Mouse (Mus musculus) adrenal gland, adult 8-10 months (tissue): ENCODE data around the gene Lrrc28. TPM values are rescaled to one million over a fixed set of nuclear protein-coding genes. Genes with fewer than 3 reads are reported as not detected.

ENCODE experiments used
- DNase-seq: peaks from one replicate; pipeline ENCODE4 v3.0.0; 2022
- total RNA-seq, 4 experiments: library from RNA; stranded (reverse); gene quantifications; 2 replicates each; pipeline ENCODE4 v1.2.4; 2022

The Lrrc28 gene
- total RNA-seq, 4 experiments from 2014 or later, result 24.7 to 32.5 (median 27.5) TPM

- DNase-seq, result no peak
Observed at GRCm38 (mm10) chr7:67592670-67593069, 52.4 kb downstream of the Lrrc28 start.

- no peak for DNase-seq
Observed at GRCm38 (mm10) chr7:67588743-67589142, 56.3 kb downstream of the Lrrc28 start.

DNA sequence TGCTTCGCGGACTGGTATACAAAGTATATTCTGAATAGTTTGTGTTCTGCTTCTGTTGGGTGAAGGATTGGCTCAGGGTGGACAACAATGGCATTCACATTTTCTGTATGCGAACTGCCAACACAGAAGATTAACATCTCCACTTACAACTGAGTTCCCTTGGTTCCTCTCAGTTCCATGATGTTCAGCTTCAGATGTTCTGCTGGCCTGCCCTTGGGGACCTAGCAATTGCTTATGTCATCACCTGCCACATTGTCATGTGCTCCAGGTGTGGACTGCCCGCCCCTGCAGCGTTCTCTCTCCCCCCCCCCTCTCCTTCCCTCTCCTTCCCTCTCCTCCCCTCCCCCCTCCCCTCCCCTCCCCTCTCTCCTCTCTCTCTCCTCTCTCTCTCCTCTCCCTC, 58.6 kb downstream of the Lrrc28 start:
- DNase-seq, result no peak

DNA sequence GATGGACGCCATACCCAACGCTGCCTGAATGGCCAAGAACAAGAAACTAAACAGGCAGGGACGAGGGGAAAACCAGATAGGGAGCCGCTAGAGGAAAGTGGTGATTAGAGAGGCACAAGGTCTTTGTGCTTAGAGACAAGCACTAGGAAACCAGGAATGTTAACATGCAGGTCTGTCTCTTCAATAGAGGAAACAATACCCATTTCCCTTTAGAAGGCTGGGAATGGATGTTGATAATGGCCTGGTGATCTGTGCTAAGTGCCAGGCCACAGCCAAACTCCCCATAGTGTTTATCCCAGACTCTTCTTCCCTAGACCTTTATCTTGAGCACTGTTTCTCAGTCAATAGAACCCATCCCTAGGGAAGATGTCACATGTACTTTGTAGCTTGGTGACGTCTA, 61.2 kb downstream of the Lrrc28 start:
- no peak for DNase-seq

DNA sequence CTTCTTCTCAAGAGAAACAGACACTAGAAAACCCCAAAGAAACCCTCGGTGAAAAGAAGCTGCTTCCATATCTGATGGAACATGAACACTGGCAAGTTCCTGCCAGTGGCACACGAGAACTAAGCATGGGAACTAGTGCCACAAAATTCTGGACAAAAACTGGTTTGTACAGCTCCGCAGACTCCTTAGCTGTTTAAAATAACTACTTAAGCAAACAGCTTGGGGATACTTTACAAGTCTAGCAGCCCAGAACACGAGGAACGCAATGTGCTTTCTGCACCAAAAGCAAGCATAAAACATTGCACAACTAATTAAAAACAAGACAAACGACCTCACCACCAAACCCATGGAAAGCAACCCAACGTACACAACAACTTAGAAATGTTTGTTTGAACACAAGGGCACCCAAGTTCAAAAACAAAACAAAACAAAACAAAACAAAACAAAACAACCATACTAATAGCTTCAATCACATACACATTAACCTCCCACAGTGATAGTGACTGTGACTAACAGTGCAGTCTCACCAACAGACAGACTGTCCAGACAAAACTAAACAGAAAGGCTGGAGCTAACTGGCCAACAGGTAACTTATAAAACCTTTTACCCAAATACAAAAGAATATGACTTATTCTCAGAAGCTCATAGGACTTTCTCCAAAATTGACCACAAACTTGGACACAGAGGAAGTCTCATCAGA, 66.1 kb downstream of the Lrrc28 start:
- no peak for DNase-seq

DNA sequence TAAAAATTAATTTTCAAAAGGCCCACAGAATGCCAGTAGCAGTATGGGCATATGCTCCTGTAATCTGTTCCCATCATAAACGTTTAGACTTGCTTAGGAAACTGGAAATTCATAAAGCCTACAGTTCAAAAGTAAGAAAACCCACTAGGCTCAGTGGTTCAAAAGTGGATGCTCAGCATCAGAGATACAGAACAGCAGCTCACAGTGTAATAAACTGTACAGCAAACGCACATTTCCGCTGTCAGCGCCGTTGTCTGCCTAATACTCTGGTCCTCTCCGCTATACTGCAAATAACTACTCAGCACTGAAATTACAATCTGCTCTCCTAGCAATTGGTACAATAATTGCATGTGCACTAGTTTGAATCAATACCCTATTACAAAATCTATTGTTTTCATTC, 67.0 kb downstream of the Lrrc28 start:
- DNase-seq, result no peak

- DNase-seq, result no peak
Observed at GRCm38 (mm10) chr7:67566510-67567237, 78.4 kb downstream of the Lrrc28 start.

GRCm38 (mm10) chr7:67565132-67565531, 79.9 kb downstream of the Lrrc28 start:
- DNase-seq, result no peak

GRCm38 (mm10) chr7:67562176-67562575, 82.9 kb downstream of the Lrrc28 start:
- DNase-seq, result peak; percentile 34

GRCm38 (mm10) chr7:67559486-67559885, 85.6 kb downstream of the Lrrc28 start:
- DNase-seq, result no peak

DNA sequence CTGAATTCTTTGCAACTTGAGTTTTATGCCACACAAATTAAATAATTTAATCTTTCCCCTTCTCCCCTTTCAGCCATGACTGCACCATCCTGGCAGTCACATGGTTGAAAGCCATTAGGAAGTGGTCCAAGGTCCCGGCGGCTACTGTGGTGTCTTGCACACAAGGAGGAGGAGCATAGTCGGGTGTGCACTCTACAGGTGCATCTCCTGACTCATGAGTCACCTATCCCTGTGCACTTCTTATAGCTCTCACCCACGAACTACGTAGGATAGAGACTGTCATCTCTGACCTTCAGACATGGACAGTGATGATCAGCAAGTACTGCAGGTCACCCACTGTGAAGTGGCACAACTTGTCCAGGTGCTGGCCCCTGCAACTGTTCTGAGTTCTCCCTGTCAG, 86.8 kb downstream of the Lrrc28 start:
- no peak for DNase-seq

GRCm38 (mm10) chr7:67554863-67555262, 90.2 kb downstream of the Lrrc28 start:
- no peak for DNase-seq

DNA sequence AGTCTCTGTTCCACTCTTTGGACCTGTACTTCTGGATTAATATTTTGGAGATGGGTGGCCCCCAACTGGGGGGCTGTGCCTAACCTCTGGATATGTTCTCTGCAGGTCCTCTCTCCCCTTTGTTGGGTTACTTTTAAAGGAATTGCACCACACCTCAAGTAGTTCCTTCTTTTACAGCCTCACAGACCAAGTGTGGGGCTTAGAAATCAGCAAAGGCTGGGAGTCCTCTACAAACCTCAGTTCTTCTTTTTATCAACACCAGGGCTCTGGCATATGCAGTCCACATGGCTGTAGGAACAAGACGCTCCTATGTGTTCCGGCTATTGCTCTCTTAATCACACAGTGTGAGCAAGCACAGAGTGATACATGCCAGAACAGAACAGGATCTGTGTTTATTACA, 93.8 kb downstream of the Lrrc28 start:
- no peak for DNase-seq

GRCm38 (mm10) chr7:67549073-67549561, 96.0 kb downstream of the Lrrc28 start:
- DNase-seq, result peak; percentile 76

DNA sequence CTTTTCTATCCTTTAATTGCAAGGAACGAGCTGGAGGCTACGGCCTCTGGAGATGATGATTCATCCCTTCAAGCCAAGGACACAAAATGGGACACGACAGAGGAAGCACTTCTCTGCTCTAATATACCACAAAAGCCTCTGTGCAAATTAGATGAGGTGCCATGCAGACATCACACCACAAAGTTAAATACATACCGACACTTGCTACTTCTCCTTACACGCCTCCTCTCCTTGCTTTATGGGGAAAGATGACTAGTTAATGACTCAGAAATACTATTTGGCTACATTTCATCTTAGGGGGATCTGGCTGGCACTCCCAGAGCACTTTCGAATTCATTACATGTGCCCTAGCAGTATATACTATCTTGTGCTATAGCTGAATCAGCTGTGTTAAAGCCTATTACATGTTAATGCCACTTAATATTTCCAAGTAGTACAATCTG, 96.4 kb downstream of the Lrrc28 start:
- DNase-seq, result no peak

GRCm38 (mm10) chr7:67546282-67546681, 98.8 kb downstream of the Lrrc28 start:
- DNase-seq, result no peak

DNA sequence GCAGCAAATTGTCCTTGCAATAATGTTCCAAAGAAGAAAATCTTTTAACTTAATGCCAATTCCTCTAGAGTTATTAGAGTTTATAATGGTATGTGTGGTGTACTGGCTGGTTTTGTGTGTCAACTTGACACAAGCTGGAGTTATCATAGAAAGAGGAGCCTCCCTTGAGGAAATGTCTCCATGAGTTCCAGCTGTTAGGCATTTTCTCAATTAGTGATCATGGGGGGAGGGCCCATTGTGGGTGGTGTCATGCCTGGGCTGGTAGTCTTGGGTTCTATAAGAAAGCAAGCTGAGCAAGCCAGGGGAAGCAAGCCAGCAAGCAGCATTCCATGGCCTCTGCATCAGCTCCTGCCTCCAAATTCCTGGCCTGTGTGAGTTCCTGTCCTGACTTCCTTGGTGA, 100.5 kb downstream of the Lrrc28 start:
- no peak for DNase-seq

- no peak for DNase-seq
Observed at GRCm38 (mm10) chr7:67543641-67544040, 101.4 kb downstream of the Lrrc28 start.

- no peak for DNase-seq
Observed at GRCm38 (mm10) chr7:67536588-67537372, 108.3 kb downstream of the Lrrc28 start.

GRCm38 (mm10) chr7:67535941-67536340, 109.1 kb downstream of the Lrrc28 start:
- DNase-seq, result no peak

DNA sequence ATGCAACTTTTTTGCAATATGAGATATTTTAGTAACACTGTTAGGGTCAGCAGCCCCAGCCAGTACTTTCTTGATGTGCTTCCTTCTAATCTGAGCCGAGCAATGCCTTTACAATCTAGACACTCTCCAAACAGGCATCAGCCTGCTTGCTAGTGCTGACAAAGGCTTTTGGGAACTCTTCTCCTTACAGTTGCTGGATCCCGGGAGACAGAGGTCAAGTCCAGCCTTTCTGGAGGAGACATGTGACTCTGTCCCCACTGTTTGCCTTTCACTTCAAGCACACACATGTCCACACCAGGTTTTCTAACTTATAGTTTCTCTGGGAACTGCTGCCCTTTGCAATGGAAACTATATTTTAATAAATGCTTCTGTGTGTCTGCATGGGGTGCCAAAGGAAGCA, 114.1 kb downstream of the Lrrc28 start:
- no peak for DNase-seq

DNA sequence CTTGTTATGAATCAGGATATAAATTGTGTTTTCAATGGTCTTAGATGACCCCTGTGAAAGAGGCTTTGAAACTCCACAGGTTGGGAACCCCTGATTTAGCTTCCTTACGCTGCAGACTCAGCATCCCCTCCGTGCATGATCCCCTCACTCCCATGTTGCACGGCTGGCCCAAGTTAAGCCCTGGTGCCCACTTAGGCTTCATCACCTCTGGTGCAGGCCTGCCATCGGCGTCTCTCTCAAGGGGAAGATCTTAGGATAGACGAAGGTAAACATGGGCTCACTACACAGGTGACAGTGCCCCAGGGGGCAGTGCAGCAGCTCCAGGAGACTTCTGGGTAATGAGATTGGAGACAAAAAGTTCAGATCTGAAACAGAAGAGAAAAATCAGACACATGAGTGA, 115.7 kb downstream of the Lrrc28 start:
- DNase-seq, result no peak

DNA sequence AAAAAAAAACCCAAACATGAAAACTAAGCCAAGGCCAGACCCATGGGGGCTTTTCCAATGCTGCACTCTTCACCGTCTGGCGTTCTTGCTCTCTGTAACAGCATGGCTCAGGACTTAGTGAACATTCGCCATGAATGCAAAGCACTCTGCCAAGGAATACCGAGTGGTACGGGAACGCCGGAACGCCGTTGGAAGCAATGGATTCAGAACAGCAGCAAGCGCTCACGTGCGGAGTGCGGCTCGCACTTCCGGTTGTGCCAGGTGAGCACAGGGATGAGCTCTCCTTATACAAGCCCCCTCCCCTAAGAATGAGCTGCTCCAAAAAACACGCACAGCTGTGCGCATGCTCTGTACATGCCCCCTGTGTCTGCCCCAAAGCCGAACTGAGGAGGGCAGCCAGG, 116.2 kb downstream of the Lrrc28 start:
- DNase-seq, result no peak
